Mouse (Mus musculus): ENCODE data around the gene Lrguk. TPM values are rescaled to one million over a fixed set of nuclear protein-coding genes. Genes with fewer than 3 reads are reported as not detected.

The Lrguk gene
- polyA plus RNA-seq, 1 experiment: 0.31 TPM

- H3K36me3 ChIP-seq (ENCODE audit: control insufficient read depth, insufficient read depth, low read length): peaks cover 32% of the 10 kb centered on the region
Measured at GRCm38 (mm10) chr6:34155137-34155804, 126.0 kb downstream of the Lrguk start.

DNA sequence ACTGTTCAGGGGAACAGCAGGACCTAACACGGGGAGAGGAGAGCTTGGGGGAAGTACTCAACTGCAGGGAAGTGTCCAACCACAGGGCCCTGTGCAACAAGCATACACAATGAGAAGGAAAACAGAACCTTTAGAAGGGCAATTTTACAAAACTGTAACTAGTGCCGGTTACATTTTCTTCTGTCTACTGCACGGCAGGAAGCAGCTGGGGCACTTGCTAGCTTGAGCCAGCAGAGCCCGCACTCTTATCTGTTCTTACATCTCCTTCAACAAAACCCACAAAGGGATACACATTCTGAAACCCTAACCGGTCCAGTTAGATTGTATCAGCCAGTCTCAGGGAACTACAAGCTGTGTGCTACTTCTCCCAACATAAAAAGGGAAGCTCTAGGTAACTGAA lies 126.8 kb downstream of the Lrguk start:
- no peaks in the 10 kb centered on the region for H3K27me3 ChIP-seq (ENCODE audit: control insufficient read depth, insufficient read depth, low read length)
- DNase-seq: no peak
- 5% methylated on average over 5 of the region's 5 CpGs for WGBS
- H3K27ac ChIP-seq (ENCODE audit: control insufficient read depth, insufficient read depth, low read length): peak overlapping the region; percentile 96
- H3K36me3 ChIP-seq (ENCODE audit: control insufficient read depth, insufficient read depth, low read length): peaks cover 39% of the 10 kb centered on the region
- no peak for TF ChIP-seq POLR2A (IDR thresholded peaks at IDR 0.05; ENCODE audit: control insufficient read depth, extremely low read depth, insufficient read depth, low read length, poor library complexity)
- no peak for TF ChIP-seq CTCF (IDR thresholded peaks at IDR 0.05; ENCODE audit: borderline replicate concordance, control insufficient read depth, extremely low read depth, insufficient read depth, low read length, poor library complexity)
- H3K4me1 ChIP-seq (replicated peaks; ENCODE audit: control insufficient read depth, insufficient read depth, low read length): peaks cover 44% of the 10 kb centered on the region
- H3K4me3 ChIP-seq (ENCODE audit: control insufficient read depth, insufficient read depth, low read length): no peak overlapping the region

More at GRCm38 (mm10) chr6:34155137-34155804, 126.0 kb downstream of the Lrguk start:
- DNase-seq: no peak
- 30% methylated on average over 15 of the region's 15 CpGs for WGBS
- H3K27me3 ChIP-seq (ENCODE audit: control insufficient read depth, insufficient read depth, low read length): no peaks in the 10 kb centered on the region
- H3K4me1 ChIP-seq (replicated peaks; ENCODE audit: control insufficient read depth, insufficient read depth, low read length): peaks cover 45% of the 10 kb centered on the region
- TF ChIP-seq POLR2A (IDR thresholded peaks at IDR 0.05; ENCODE audit: control insufficient read depth, extremely low read depth, insufficient read depth, low read length, poor library complexity) (no peak), CTCF (IDR thresholded peaks at IDR 0.05; ENCODE audit: borderline replicate concordance, control insufficient read depth, extremely low read depth, insufficient read depth, low read length, poor library complexity) (no peak)
- no peak overlapping the region for H3K4me3 ChIP-seq (ENCODE audit: control insufficient read depth, insufficient read depth, low read length)
- H3K27ac ChIP-seq (ENCODE audit: control insufficient read depth, insufficient read depth, low read length): peak overlapping the region; percentile 96

DNA sequence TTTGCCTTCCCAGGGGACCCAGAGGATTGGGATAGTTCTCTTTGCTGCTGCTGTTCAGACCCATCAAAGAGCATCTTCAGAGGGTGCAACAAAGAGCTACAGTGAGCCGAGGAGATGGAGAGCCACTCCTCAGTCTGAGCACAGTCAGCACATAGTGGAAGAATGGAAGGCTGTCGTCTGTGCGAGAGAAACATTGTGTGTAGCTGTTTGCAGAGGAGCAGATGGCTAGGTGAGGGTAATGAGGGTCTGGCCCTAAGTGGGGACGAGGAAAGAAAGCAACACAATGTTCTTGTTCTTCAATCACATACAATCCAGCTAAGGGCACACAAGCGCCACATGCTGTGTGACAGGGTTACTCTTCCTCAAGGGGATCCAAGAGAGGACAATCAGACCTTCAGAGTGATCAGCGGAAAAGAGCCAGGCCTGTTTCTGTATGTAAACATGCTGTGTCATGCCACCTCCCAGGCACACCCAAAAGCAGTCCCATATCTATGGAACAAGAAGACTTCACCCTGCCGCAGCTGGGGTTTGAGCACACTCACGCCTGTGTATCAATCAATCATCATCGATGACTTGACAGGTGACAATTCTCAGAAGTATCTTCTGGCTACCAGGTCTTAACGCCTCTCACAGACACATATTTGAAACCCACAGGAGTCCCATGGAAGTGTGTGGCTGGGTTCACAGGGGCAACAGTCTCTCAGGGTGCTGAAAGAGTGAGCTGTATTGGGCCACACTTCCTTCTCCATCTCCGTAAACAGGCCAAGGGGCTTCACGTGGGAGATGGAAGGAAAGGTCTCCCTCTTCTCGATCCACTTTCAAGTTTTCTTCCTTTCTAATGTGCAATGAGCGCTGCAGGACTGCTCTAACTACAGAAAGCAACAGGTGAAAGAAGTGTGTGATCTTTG lies 127.8 kb downstream of the Lrguk start:
- TF ChIP-seq CTCF (IDR thresholded peaks at IDR 0.05; ENCODE audit: borderline replicate concordance, control insufficient read depth, extremely low read depth, insufficient read depth, low read length, poor library complexity) (no peak), POLR2A (IDR thresholded peaks at IDR 0.05; ENCODE audit: control insufficient read depth, extremely low read depth, insufficient read depth, low read length, poor library complexity) (no peak)
- Histone ChIP-seq H3K4me3 (ENCODE audit: control insufficient read depth, insufficient read depth, low read length) (no peak overlapping the region), H3K27me3 (ENCODE audit: control insufficient read depth, insufficient read depth, low read length) (no peaks in the 10 kb centered on the region), H3K36me3 (ENCODE audit: control insufficient read depth, insufficient read depth, low read length) (peaks cover 50% of the 10 kb centered on the region), H3K27ac (ENCODE audit: control insufficient read depth, insufficient read depth, low read length) (peak overlapping the region; percentile 71), H3K4me1 (replicated peaks; ENCODE audit: control insufficient read depth, insufficient read depth, low read length) (peaks cover 41% of the 10 kb centered on the region)
- WGBS: 55% methylated on average over 14 of the region's 14 CpGs
- no peak for DNase-seq

- TF ChIP-seq POLR2A (IDR thresholded peaks at IDR 0.05; ENCODE audit: control insufficient read depth, extremely low read depth, insufficient read depth, low read length, poor library complexity) (no peak), CTCF (IDR thresholded peaks at IDR 0.05; ENCODE audit: borderline replicate concordance, control insufficient read depth, extremely low read depth, insufficient read depth, low read length, poor library complexity) (no peak)
- WGBS: 96% methylated on average over 23 of the region's 23 CpGs
- Histone ChIP-seq H3K4me1 (replicated peaks; ENCODE audit: control insufficient read depth, insufficient read depth, low read length) (peaks cover 19% of the 10 kb centered on the region), H3K4me3 (ENCODE audit: control insufficient read depth, insufficient read depth, low read length) (no peak overlapping the region), H3K27ac (ENCODE audit: control insufficient read depth, insufficient read depth, low read length) (no peak overlapping the region), H3K27me3 (ENCODE audit: control insufficient read depth, insufficient read depth, low read length) (no peaks in the 10 kb centered on the region), H3K36me3 (ENCODE audit: control insufficient read depth, insufficient read depth, low read length) (peaks cover 74% of the 10 kb centered on the region)
- DNase-seq: no peak
Measured at GRCm38 (mm10) chr6:34159998-34160815, 131.0 kb downstream of the Lrguk start.

- TF ChIP-seq CTCF (IDR thresholded peaks at IDR 0.05; ENCODE audit: borderline replicate concordance, control insufficient read depth, extremely low read depth, insufficient read depth, low read length, poor library complexity): no peak
- no peak for TF ChIP-seq POLR2A (IDR thresholded peaks at IDR 0.05; ENCODE audit: control insufficient read depth, extremely low read depth, insufficient read depth, low read length, poor library complexity)
- DNase-seq: no peak
- Histone ChIP-seq H3K27me3 (ENCODE audit: control insufficient read depth, insufficient read depth, low read length) (no peaks in the 10 kb centered on the region), H3K4me1 (replicated peaks; ENCODE audit: control insufficient read depth, insufficient read depth, low read length) (peaks cover 14% of the 10 kb centered on the region), H3K27ac (ENCODE audit: control insufficient read depth, insufficient read depth, low read length) (no peak overlapping the region), H3K36me3 (ENCODE audit: control insufficient read depth, insufficient read depth, low read length) (peaks cover 81% of the 10 kb centered on the region), H3K4me3 (ENCODE audit: control insufficient read depth, insufficient read depth, low read length) (no peak overlapping the region)
- 96% methylated on average over 7 of the region's 7 CpGs for WGBS
Measured at GRCm38 (mm10) chr6:34160816-34161310, 131.6 kb downstream of the Lrguk start.

- TF ChIP-seq CTCF (IDR thresholded peaks at IDR 0.05; ENCODE audit: borderline replicate concordance, control insufficient read depth, extremely low read depth, insufficient read depth, low read length, poor library complexity): no peak
- no peak for TF ChIP-seq POLR2A (IDR thresholded peaks at IDR 0.05; ENCODE audit: control insufficient read depth, extremely low read depth, insufficient read depth, low read length, poor library complexity)
- no peaks in the 10 kb centered on the region for H3K27me3 ChIP-seq (ENCODE audit: control insufficient read depth, insufficient read depth, low read length)
- peaks cover 88% of the 10 kb centered on the region for H3K36me3 ChIP-seq (ENCODE audit: control insufficient read depth, insufficient read depth, low read length)
- no peak overlapping the region for H3K27ac ChIP-seq (ENCODE audit: control insufficient read depth, insufficient read depth, low read length)
- peaks cover 13% of the 10 kb centered on the region for H3K4me1 ChIP-seq (replicated peaks; ENCODE audit: control insufficient read depth, insufficient read depth, low read length)
- 92% methylated on average over 7 of the region's 7 CpGs for WGBS
- no peak overlapping the region for H3K4me3 ChIP-seq (ENCODE audit: control insufficient read depth, insufficient read depth, low read length)
- no peak for DNase-seq
Measured at GRCm38 (mm10) chr6:34161511-34161910, 132.3 kb downstream of the Lrguk start.
